Mouse (Mus musculus): ENCODE data around the gene Has3. TPM values are rescaled to one million over a fixed set of nuclear protein-coding genes. Genes with fewer than 3 reads are reported as not detected.
A peak's percentile ranks its signal among the peaks of the same experiment; 100 is the strongest.
"Not testable (repeated sequence)": the region's sequence is repeated elsewhere in the genome, so short reads cannot be mapped to it uniquely, and the experiment has no call there.

Has3 gene
- polyA plus RNA-seq, 1 experiment from 2014 or later: 0.28 TPM

DNA sequence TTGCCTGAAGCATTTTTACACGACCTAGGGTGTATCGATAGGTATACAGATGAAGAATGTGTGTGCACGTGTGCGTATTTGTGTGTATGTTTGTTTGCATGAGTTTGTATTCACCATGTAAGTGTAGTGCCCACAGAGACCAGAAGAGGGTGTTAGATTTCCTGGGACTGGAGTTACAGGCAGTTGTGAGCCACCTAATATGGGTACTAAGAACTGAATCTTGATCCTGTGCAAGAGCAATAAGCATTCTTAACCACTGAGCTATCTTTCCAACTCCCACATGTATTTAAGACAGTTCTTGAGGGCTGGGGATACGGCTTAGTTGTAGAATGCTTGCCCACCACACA lies 50.3 kb downstream of the Has3 start:
- Histone ChIP-seq H3K27me3 (ENCODE audit: control insufficient read depth, insufficient read depth, low read length) (no peaks in the 10 kb centered on the region), H3K4me1 (ENCODE audit: control insufficient read depth, insufficient read depth, low read length) (no peaks in the 10 kb centered on the region), H3K27ac (ENCODE audit: low read depth, low read length) (no peak overlapping the region), H3K36me3 (ENCODE audit: control insufficient read depth, insufficient read depth, low read length) (peaks cover 34% of the 10 kb centered on the region), H3K9ac (ENCODE audit: low read length) (no peak overlapping the region), H3K4me3 (ENCODE audit: low read depth, low read length) (no peak overlapping the region), H3K9me3 (ENCODE audit: control insufficient read depth, low read length) (no peaks in the 10 kb centered on the region), H3K4me2 (ENCODE audit: low read depth) (no peak overlapping the region)
- ATAC-seq (ENCODE audit: insufficient read depth, low FRiP score, low TSS enrichment) (no peak), DNase-seq (ENCODE audit: low spot score) (no peak)
- 97% methylated on average over 5 of the region's 5 CpGs for WGBS

DNA sequence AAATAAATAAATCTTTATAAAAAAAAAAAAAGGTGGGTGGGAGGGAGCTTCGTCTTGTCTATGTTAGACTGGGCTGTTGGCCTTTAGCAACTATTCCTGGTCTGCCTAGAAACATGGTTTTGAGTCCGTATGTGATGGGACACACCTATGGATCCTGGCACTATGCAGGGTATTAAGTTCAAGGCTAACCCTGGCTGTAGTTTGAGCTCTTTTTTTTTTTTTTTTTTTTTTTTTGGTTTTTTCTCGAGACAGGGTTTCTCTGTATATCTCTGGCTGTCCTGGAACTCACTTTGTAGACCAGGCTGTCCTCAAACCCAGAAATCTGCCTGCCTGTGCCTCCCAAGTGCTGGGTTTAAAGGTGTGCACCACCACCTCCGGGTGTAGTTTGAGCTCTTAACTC lies 54.0 kb downstream of the Has3 start:
- no peaks in the 10 kb centered on the region for H3K27me3 ChIP-seq (ENCODE audit: control insufficient read depth, insufficient read depth, low read length)
- 89% methylated on average over 4 of the region's 4 CpGs for WGBS
- H3K9me3 ChIP-seq (ENCODE audit: control insufficient read depth, low read length): no peaks in the 10 kb centered on the region
- DNase-seq (ENCODE audit: low spot score) (no peak), ATAC-seq (ENCODE audit: insufficient read depth, low FRiP score, low TSS enrichment) (no peak)
- no peaks in the 10 kb centered on the region for H3K4me1 ChIP-seq (ENCODE audit: control insufficient read depth, insufficient read depth, low read length)
- no peak overlapping the region for H3K9ac ChIP-seq (ENCODE audit: low read length)
- peaks cover 20% of the 10 kb centered on the region for H3K36me3 ChIP-seq (ENCODE audit: control insufficient read depth, insufficient read depth, low read length)
- no peak overlapping the region for H3K27ac ChIP-seq (ENCODE audit: low read depth, low read length)
- H3K4me2 ChIP-seq (ENCODE audit: low read depth): no peak overlapping the region
- no peak overlapping the region for H3K4me3 ChIP-seq (ENCODE audit: low read depth, low read length)

GRCm38 (mm10) chr8:106924904-106925349 lies 54.9 kb downstream of the Has3 start:
- no peak for ATAC-seq (ENCODE audit: insufficient read depth, low FRiP score, low TSS enrichment)
- no peaks in the 10 kb centered on the region for H3K27me3 ChIP-seq (ENCODE audit: control insufficient read depth, insufficient read depth, low read length)
- no peak overlapping the region for H3K9ac ChIP-seq (ENCODE audit: low read length)
- H3K9me3 ChIP-seq (ENCODE audit: control insufficient read depth, low read length): no peaks in the 10 kb centered on the region
- WGBS: 90% methylated on average over 8 of the region's 8 CpGs
- H3K36me3 ChIP-seq (ENCODE audit: control insufficient read depth, insufficient read depth, low read length): peaks cover 13% of the 10 kb centered on the region
- no peaks in the 10 kb centered on the region for H3K4me1 ChIP-seq (ENCODE audit: control insufficient read depth, insufficient read depth, low read length)
- no peak overlapping the region for H3K4me3 ChIP-seq (ENCODE audit: low read depth, low read length)
- H3K4me2 ChIP-seq (ENCODE audit: low read depth): no peak overlapping the region
- H3K27ac ChIP-seq (ENCODE audit: low read depth, low read length): no peak overlapping the region
- DNase-seq (ENCODE audit: low spot score): no peak

- 90% methylated on average over 4 of the region's 4 CpGs for WGBS
These were observed 55.4 kb downstream of the Has3 start for GRCm38 (mm10) chr8:106925446-106925845.

GRCm38 (mm10) chr8:106927247-106927646 lies 57.2 kb downstream of the Has3 start:
- H3K27ac ChIP-seq (ENCODE audit: low read depth, low read length): no peak overlapping the region
- no peak overlapping the region for H3K4me3 ChIP-seq (ENCODE audit: low read depth, low read length)
- WGBS: 46% methylated on average over 4 of the region's 4 CpGs
- DNase-seq (ENCODE audit: low spot score) (peak; percentile 36), ATAC-seq (ENCODE audit: insufficient read depth, low FRiP score, low TSS enrichment) (no peak)
- no peak overlapping the region for H3K4me2 ChIP-seq (ENCODE audit: low read depth)
- H3K36me3 ChIP-seq (ENCODE audit: control insufficient read depth, insufficient read depth, low read length): peaks cover 6% of the 10 kb centered on the region
- H3K9ac ChIP-seq (ENCODE audit: low read length): no peak overlapping the region
- no peaks in the 10 kb centered on the region for H3K27me3 ChIP-seq (ENCODE audit: control insufficient read depth, insufficient read depth, low read length)
- no peaks in the 10 kb centered on the region for H3K4me1 ChIP-seq (ENCODE audit: control insufficient read depth, insufficient read depth, low read length)
- no peaks in the 10 kb centered on the region for H3K9me3 ChIP-seq (ENCODE audit: control insufficient read depth, low read length)

More at GRCm38 (mm10) chr8:106925446-106925845, 55.4 kb downstream of the Has3 start:
- ATAC-seq (ENCODE audit: insufficient read depth, low FRiP score, low TSS enrichment) (no peak), DNase-seq (ENCODE audit: low spot score) (no peak)
- Histone ChIP-seq H3K27ac (ENCODE audit: low read depth, low read length) (no peak overlapping the region), H3K27me3 (ENCODE audit: control insufficient read depth, insufficient read depth, low read length) (no peaks in the 10 kb centered on the region), H3K4me2 (ENCODE audit: low read depth) (no peak overlapping the region), H3K4me3 (ENCODE audit: low read depth, low read length) (no peak overlapping the region), H3K36me3 (ENCODE audit: control insufficient read depth, insufficient read depth, low read length) (peaks cover 8% of the 10 kb centered on the region), H3K9me3 (ENCODE audit: control insufficient read depth, low read length) (no peaks in the 10 kb centered on the region), H3K9ac (ENCODE audit: low read length) (no peak overlapping the region), H3K4me1 (ENCODE audit: control insufficient read depth, insufficient read depth, low read length) (no peaks in the 10 kb centered on the region)

DNA sequence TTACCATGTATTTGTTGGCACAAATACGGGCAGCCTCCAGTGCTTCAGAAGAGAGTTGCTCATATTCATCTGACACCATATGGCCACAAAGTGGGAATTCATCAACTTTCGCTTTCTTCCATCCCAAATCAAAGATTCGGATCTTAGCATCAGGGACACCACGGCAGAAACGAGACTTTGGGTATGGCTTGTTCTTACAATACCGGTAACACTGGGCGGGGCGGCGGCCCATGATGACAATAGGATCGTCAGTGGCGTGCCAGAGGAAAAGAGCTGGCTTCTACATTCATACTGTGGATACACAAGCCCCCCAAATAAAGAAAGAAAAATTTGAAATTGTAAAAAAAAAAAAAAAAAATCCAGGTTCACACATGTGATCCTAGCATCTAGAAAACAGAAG lies 58.1 kb downstream of the Has3 start:
- H3K9ac ChIP-seq (ENCODE audit: low read length); H3K4me3 ChIP-seq (ENCODE audit: low read depth, low read length); H3K9me3 ChIP-seq (ENCODE audit: control insufficient read depth, low read length); ATAC-seq (ENCODE audit: insufficient read depth, low FRiP score, low TSS enrichment); H3K27me3 ChIP-seq (ENCODE audit: control insufficient read depth, insufficient read depth, low read length); DNase-seq (ENCODE audit: low spot score); H3K4me1 ChIP-seq (ENCODE audit: control insufficient read depth, insufficient read depth, low read length); H3K27ac ChIP-seq (ENCODE audit: low read depth, low read length); H3K4me2 ChIP-seq (ENCODE audit: low read depth); H3K36me3 ChIP-seq (ENCODE audit: control insufficient read depth, insufficient read depth, low read length): not testable (repeated sequence)
- WGBS: 86% methylated on average over 10 of the region's 11 CpGs

- Histone ChIP-seq H3K4me1 (ENCODE audit: control insufficient read depth, insufficient read depth, low read length) (no peaks in the 10 kb centered on the region), H3K9me3 (ENCODE audit: control insufficient read depth, low read length) (no peaks in the 10 kb centered on the region), H3K36me3 (ENCODE audit: control insufficient read depth, insufficient read depth, low read length) (no peaks in the 10 kb centered on the region), H3K27ac (ENCODE audit: low read depth, low read length) (no peak overlapping the region), H3K4me2 (ENCODE audit: low read depth) (no peak overlapping the region), H3K4me3 (ENCODE audit: low read depth, low read length) (no peak overlapping the region), H3K9ac (ENCODE audit: low read length) (no peak overlapping the region), H3K27me3 (ENCODE audit: control insufficient read depth, insufficient read depth, low read length) (0 out of 2 replicates have a peak, but pooled peaks cover 3% of the 10 kb centered on the region)
- DNase-seq (ENCODE audit: low spot score): no peak
- WGBS: 45% methylated on average over 6 of the region's 6 CpGs
- ATAC-seq (ENCODE audit: insufficient read depth, low FRiP score, low TSS enrichment): no peak
These were observed 59.3 kb downstream of the Has3 start for GRCm38 (mm10) chr8:106929155-106929913.

DNA sequence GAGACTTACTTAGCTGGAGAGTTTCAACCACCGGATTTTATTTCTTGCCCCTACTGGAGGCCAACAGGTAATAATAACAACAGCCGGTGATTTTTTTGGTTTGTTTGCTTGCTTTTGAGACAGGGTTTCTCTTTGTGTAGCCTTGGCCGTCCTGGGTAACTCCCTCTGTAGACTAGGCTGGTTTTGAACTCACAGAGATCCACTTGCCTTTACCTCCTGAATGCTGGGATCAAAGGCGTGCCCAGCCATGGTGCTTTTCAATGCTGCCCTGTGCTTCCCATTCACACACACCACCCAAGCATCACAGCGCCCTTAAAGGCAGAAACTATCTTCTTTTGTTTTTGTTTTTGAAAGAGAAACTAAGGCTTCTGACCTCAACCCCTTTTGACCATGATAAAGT lies 59.9 kb downstream of the Has3 start:
- Histone ChIP-seq H3K27ac (ENCODE audit: low read depth, low read length) (no peak overlapping the region), H3K4me3 (ENCODE audit: low read depth, low read length) (no peak overlapping the region), H3K4me1 (ENCODE audit: control insufficient read depth, insufficient read depth, low read length) (no peaks in the 10 kb centered on the region), H3K36me3 (ENCODE audit: control insufficient read depth, insufficient read depth, low read length) (no peaks in the 10 kb centered on the region), H3K9me3 (ENCODE audit: control insufficient read depth, low read length) (no peaks in the 10 kb centered on the region), H3K27me3 (ENCODE audit: control insufficient read depth, insufficient read depth, low read length) (0 out of 2 replicates have a peak, but pooled peaks cover 3% of the 10 kb centered on the region), H3K9ac (ENCODE audit: low read length) (no peak overlapping the region), H3K4me2 (ENCODE audit: low read depth) (no peak overlapping the region)
- DNase-seq (ENCODE audit: low spot score) (no peak), ATAC-seq (ENCODE audit: insufficient read depth, low FRiP score, low TSS enrichment) (no peak)
- WGBS: 78% methylated on average over 5 of the region's 5 CpGs

DNA sequence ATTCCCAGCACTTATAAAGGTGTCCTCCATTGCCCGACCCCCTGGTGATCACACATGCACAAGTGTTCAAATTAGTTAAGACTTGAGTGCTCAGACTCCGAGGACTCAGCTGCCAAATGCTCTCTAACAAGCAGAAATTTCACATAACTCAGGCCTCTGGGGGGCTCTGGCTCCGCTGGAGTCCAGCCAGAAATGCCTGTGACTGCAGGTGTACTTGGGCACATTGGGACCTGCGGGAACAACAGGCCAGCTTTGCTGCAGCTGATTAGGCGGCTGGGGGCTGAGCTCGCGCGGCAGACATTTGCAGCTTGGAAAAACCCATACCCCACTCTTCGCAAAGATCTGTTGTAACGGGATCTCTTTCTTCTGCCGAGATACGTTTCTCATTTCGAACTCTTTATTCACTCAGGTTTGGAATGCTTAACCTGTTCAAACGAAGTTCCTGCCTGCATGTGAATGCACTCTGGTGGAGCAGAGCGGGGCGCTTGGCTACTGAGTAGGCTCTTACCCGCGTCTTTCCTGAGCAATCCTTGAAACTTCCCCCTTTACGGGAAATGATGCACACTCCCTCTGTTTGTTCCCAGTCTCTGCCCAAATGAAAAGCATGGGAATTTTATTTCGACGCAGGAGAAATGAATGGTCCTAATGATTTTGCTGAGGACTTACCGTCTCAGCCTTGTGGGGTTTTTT lies 62.5 kb downstream of the Has3 start:
- Histone ChIP-seq H3K4me3 (ENCODE audit: low read depth, low read length) (no peak overlapping the region), H3K36me3 (ENCODE audit: control insufficient read depth, insufficient read depth, low read length) (no peaks in the 10 kb centered on the region), H3K27me3 (ENCODE audit: control insufficient read depth, insufficient read depth, low read length) (0 out of 2 replicates have a peak, but pooled peaks cover 3% of the 10 kb centered on the region), H3K27ac (ENCODE audit: low read depth, low read length) (no peak overlapping the region), H3K4me2 (ENCODE audit: low read depth) (peak overlapping the region; percentile 27), H3K4me1 (ENCODE audit: control insufficient read depth, insufficient read depth, low read length) (peaks cover 6% of the 10 kb centered on the region), H3K9ac (ENCODE audit: low read length) (no peak overlapping the region), H3K9me3 (ENCODE audit: control insufficient read depth, low read length) (no peaks in the 10 kb centered on the region)
- no peak for ATAC-seq (ENCODE audit: insufficient read depth, low FRiP score, low TSS enrichment)
- WGBS: 13% methylated on average over 22 of the region's 22 CpGs
- DNase-seq (ENCODE audit: low spot score): peak; percentile 24
